Mouse (Mus musculus): ENCODE measurements around the gene Ccdc122. TPM values are rescaled to one million over a fixed set of nuclear protein-coding genes. Genes with fewer than 3 reads are reported as not detected.

The Ccdc122 gene
- polyA plus RNA-seq, 1 experiment from 2014 or later: 7.9 TPM

- no peak overlapping the region for H3K4me3 ChIP-seq (ENCODE audit: low read depth, low read length)
- H3K9me3 ChIP-seq (ENCODE audit: control insufficient read depth, low read length): no peaks in the 10 kb centered on the region
- no peaks in the 10 kb centered on the region for H3K4me1 ChIP-seq (replicated peaks; ENCODE audit: control insufficient read depth, insufficient read depth)
- H3K4me2 ChIP-seq (replicated peaks; ENCODE audit: low read depth): 0 out of 2 replicates have a peak overlapping the region, but pooled peaks have one; percentile 12
- 46% methylated on average over 6 of the region's 6 CpGs for WGBS
- ATAC-seq (ENCODE audit: low FRiP score, low TSS enrichment) (peak; percentile 57; the same call in 1 of the 2 replicates), DNase-seq (ENCODE audit: low spot score) (no peak)
- no peaks in the 10 kb centered on the region for H3K27me3 ChIP-seq (ENCODE audit: control insufficient read depth, insufficient read depth, low read length)
- no peaks in the 10 kb centered on the region for H3K36me3 ChIP-seq (ENCODE audit: control insufficient read depth, insufficient read depth, low read length)
- H3K27ac ChIP-seq (replicated peaks): no peak overlapping the region
- no peak for TF ChIP-seq EP300 (optimal IDR thresholded peaks at IDR 0.05)
- no peak for TF ChIP-seq CTCF (IDR thresholded peaks at IDR 0.05; ENCODE audit: low read depth)
- no peak overlapping the region for H3K9ac ChIP-seq (ENCODE audit: low read length)
Observed at GRCm38 (mm10) chr14:77017211-77017610, 19.4 kb upstream of the Ccdc122 start.

DNA sequence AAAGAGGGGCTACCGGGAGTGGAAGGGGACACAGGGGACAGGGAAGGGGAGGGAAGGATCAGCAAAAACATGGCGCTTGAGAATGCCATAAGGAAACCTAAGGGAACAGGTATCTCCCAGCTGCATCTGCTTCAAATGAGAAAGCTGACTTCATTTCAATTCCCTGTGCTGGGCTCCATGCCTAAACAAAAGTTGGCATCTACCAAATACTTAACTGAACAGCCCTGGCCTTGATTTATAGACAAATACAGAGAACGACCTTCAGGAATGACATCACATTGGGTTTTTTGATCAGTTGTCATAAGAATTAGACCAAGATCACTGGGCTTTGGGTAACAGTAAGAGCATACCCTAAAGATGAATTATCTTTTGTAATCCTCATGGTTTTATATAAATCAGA lies 12.1 kb upstream of the Ccdc122 start:
- ATAC-seq (ENCODE audit: low FRiP score, low TSS enrichment): no peak
- H3K9ac ChIP-seq (ENCODE audit: low read length): no peak overlapping the region

GRCm38 (mm10) chr14:77029319-77030054 lies 7.1 kb upstream of the Ccdc122 start:
- H3K4me1 ChIP-seq (replicated peaks; ENCODE audit: control insufficient read depth, insufficient read depth): no peaks in the 10 kb centered on the region
- no peaks in the 10 kb centered on the region for H3K9me3 ChIP-seq (ENCODE audit: control insufficient read depth, low read length)
- no peak overlapping the region for H3K4me2 ChIP-seq (replicated peaks; ENCODE audit: low read depth)
- H3K9ac ChIP-seq (ENCODE audit: low read length): no peak overlapping the region
- DNase-seq (ENCODE audit: low spot score): no peak
- no peaks in the 10 kb centered on the region for H3K36me3 ChIP-seq (ENCODE audit: control insufficient read depth, insufficient read depth, low read length)
- no peak overlapping the region for H3K4me3 ChIP-seq (ENCODE audit: low read depth, low read length)
- no peaks in the 10 kb centered on the region for H3K27me3 ChIP-seq (ENCODE audit: control insufficient read depth, insufficient read depth, low read length)
- WGBS: 55% methylated on average over 5 of the region's 5 CpGs
- TF ChIP-seq CTCF (IDR thresholded peaks at IDR 0.05; ENCODE audit: low read depth): no peak
- no peak for TF ChIP-seq EP300 (optimal IDR thresholded peaks at IDR 0.05)
- no peak overlapping the region for H3K27ac ChIP-seq (replicated peaks)
- ATAC-seq (ENCODE audit: low FRiP score, low TSS enrichment): no peak

More for the DNA sequence above, 12.1 kb upstream of the Ccdc122 start:
- no peak for TF ChIP-seq CTCF (IDR thresholded peaks at IDR 0.05; ENCODE audit: low read depth)
- TF ChIP-seq EP300 (optimal IDR thresholded peaks at IDR 0.05): no peak
- Histone ChIP-seq H3K27ac (replicated peaks) (no peak overlapping the region), H3K9me3 (ENCODE audit: control insufficient read depth, low read length) (no peaks in the 10 kb centered on the region), H3K4me1 (replicated peaks; ENCODE audit: control insufficient read depth, insufficient read depth) (no peaks in the 10 kb centered on the region), H3K27me3 (ENCODE audit: control insufficient read depth, insufficient read depth, low read length) (no peaks in the 10 kb centered on the region), H3K4me3 (ENCODE audit: low read depth, low read length) (no peak overlapping the region), H3K36me3 (ENCODE audit: control insufficient read depth, insufficient read depth, low read length) (no peaks in the 10 kb centered on the region), H3K4me2 (replicated peaks; ENCODE audit: low read depth) (no peak overlapping the region)
- no peak for DNase-seq (ENCODE audit: low spot score)
- 77% methylated on average over 3 of the region's 3 CpGs for WGBS

DNA sequence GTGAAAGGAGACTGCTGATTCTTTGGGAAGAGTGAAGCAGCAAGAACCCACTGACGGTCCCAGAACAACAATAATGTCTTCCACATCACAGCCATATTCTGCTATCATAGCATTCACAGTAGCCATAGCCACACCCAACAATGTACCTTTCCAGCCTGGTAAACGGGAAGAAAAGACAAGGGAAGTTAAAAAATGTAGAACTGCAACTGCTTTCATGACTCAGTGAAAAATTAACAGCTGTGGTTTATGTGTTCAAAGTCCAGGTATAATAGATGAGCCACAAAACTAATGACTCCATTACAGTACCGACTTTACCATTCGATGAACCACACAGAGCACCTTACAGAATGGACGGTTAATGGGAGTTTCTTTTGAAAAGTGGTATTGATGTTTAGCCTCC lies 5.8 kb upstream of the Ccdc122 start:
- no peak for DNase-seq (ENCODE audit: low spot score)
- Histone ChIP-seq H3K4me3 (ENCODE audit: low read depth, low read length) (no peak overlapping the region), H3K4me2 (replicated peaks; ENCODE audit: low read depth) (no peak overlapping the region), H3K4me1 (replicated peaks; ENCODE audit: control insufficient read depth, insufficient read depth) (no peaks in the 10 kb centered on the region), H3K36me3 (ENCODE audit: control insufficient read depth, insufficient read depth, low read length) (no peaks in the 10 kb centered on the region), H3K9ac (ENCODE audit: low read length) (no peak overlapping the region), H3K9me3 (ENCODE audit: control insufficient read depth, low read length) (no peaks in the 10 kb centered on the region), H3K27ac (replicated peaks) (no peak overlapping the region), H3K27me3 (ENCODE audit: control insufficient read depth, insufficient read depth, low read length) (no peaks in the 10 kb centered on the region)
- peak; percentile 53; the same call in 1 of the 2 replicates for ATAC-seq (ENCODE audit: low FRiP score, low TSS enrichment)
- TF ChIP-seq CTCF (IDR thresholded peaks at IDR 0.05; ENCODE audit: low read depth) (no peak), EP300 (optimal IDR thresholded peaks at IDR 0.05) (no peak)
- 68% methylated on average over 5 of the region's 5 CpGs for WGBS

- H3K4me1 ChIP-seq (replicated peaks; ENCODE audit: control insufficient read depth, insufficient read depth): no peaks in the 10 kb centered on the region
- H3K4me3 ChIP-seq (ENCODE audit: low read depth, low read length): no peak overlapping the region
- ATAC-seq (ENCODE audit: low FRiP score, low TSS enrichment) (no peak), DNase-seq (ENCODE audit: low spot score) (no peak)
- no peak overlapping the region for H3K4me2 ChIP-seq (replicated peaks; ENCODE audit: low read depth)
- TF ChIP-seq CTCF (IDR thresholded peaks at IDR 0.05; ENCODE audit: low read depth) (no peak), EP300 (optimal IDR thresholded peaks at IDR 0.05) (no peak)
- H3K9ac ChIP-seq (ENCODE audit: low read length): no peak overlapping the region
- WGBS: 50% methylated on average over 5 of the region's 5 CpGs
- H3K27me3 ChIP-seq (ENCODE audit: control insufficient read depth, insufficient read depth, low read length): no peaks in the 10 kb centered on the region
- no peak overlapping the region; the same call in 1 of the 2 replicates for H3K27ac ChIP-seq (replicated peaks)
- H3K9me3 ChIP-seq (ENCODE audit: control insufficient read depth, low read length): no peaks in the 10 kb centered on the region
- H3K36me3 ChIP-seq (ENCODE audit: control insufficient read depth, insufficient read depth, low read length): no peaks in the 10 kb centered on the region
Observed at GRCm38 (mm10) chr14:77032433-77032832, 4.1 kb upstream of the Ccdc122 start.

GRCm38 (mm10) chr14:77033391-77033790 lies 3.2 kb upstream of the Ccdc122 start:
- DNase-seq (ENCODE audit: low spot score) (no peak), ATAC-seq (ENCODE audit: low FRiP score, low TSS enrichment) (no peak)
- H3K9me3 ChIP-seq (ENCODE audit: control insufficient read depth, low read length): no peaks in the 10 kb centered on the region
- no peak overlapping the region for H3K4me2 ChIP-seq (replicated peaks; ENCODE audit: low read depth)
- no peaks in the 10 kb centered on the region for H3K4me1 ChIP-seq (replicated peaks; ENCODE audit: control insufficient read depth, insufficient read depth)
- no peaks in the 10 kb centered on the region for H3K27me3 ChIP-seq (ENCODE audit: control insufficient read depth, insufficient read depth, low read length)
- no peak overlapping the region for H3K9ac ChIP-seq (ENCODE audit: low read length)
- TF ChIP-seq EP300 (optimal IDR thresholded peaks at IDR 0.05): no peak
- TF ChIP-seq CTCF (IDR thresholded peaks at IDR 0.05; ENCODE audit: low read depth): no peak
- no peak overlapping the region for H3K27ac ChIP-seq (replicated peaks)
- WGBS: 93% methylated on average over 3 of the region's 3 CpGs
- H3K36me3 ChIP-seq (ENCODE audit: control insufficient read depth, insufficient read depth, low read length): no peaks in the 10 kb centered on the region
- H3K4me3 ChIP-seq (ENCODE audit: low read depth, low read length): no peak overlapping the region

Data from stomach, postnatal 0 days (tissue).